Mouse (Mus musculus): Measurements from ENCODE around the gene Ikzf3. TPM values are rescaled to one million over a fixed set of nuclear protein-coding genes. Genes with fewer than 3 reads are reported as not detected.

Gene Ikzf3
- polyA plus RNA-seq, 1 experiment, result not detected

- Histone ChIP-seq H3K4me3 (no peak overlapping the region), H3K36me3 (ENCODE audit: control insufficient read depth, insufficient read depth) (no peaks in the 10 kb centered on the region), H3K27me3 (ENCODE audit: control insufficient read depth, insufficient read depth, insufficient read length) (peaks cover 80% of the 10 kb centered on the region), H3ac (ENCODE audit: control insufficient read depth, insufficient read length) (no peak overlapping the region), H3K79me2 (ENCODE audit: control insufficient read depth, insufficient read depth) (no peaks in the 10 kb centered on the region), H3K4me2 (ENCODE audit: low read depth) (no peak overlapping the region)
- TF ChIP-seq MAX (IDR thresholded peaks at IDR 0.05; ENCODE audit: low read depth) (no peak), TCF3 (IDR thresholded peaks at IDR 0.05; ENCODE audit: insufficient read length, low read depth) (no peak), MYOD1 (IDR thresholded peaks at IDR 0.05; ENCODE audit: control insufficient read depth in 1 of 3, insufficient read length in 2 of 3, low read depth in 2 of 3) (no peak), E2F4 (IDR thresholded peaks at IDR 0.05; ENCODE audit: insufficient read depth) (no peak), TCF12 (IDR thresholded peaks at IDR 0.05; ENCODE audit: insufficient read depth, poor library complexity, severe bottlenecking) (no peak), REST (IDR thresholded peaks at IDR 0.05; ENCODE audit: insufficient read depth, insufficient read length) (no peak)
These were observed 54.3 kb downstream of the Ikzf3 start for GRCm38 (mm10) chr11:98491571-98491970.

- Histone ChIP-seq H3K79me2 (ENCODE audit: control insufficient read depth, insufficient read depth) (no peaks in the 10 kb centered on the region), H3K4me3 (no peak overlapping the region), H3K36me3 (ENCODE audit: control insufficient read depth, insufficient read depth) (no peaks in the 10 kb centered on the region), H3K4me2 (ENCODE audit: low read depth) (no peak overlapping the region), H3ac (ENCODE audit: control insufficient read depth, insufficient read length) (no peak overlapping the region), H3K27me3 (ENCODE audit: control insufficient read depth, insufficient read depth, insufficient read length) (peaks cover 79% of the 10 kb centered on the region)
- TF ChIP-seq E2F4 (IDR thresholded peaks at IDR 0.05; ENCODE audit: insufficient read depth) (no peak), POLR2A (IDR thresholded peaks at IDR 0.05; ENCODE audit: insufficient read length, low read depth) (no peak), TCF3 (IDR thresholded peaks at IDR 0.05; ENCODE audit: insufficient read length, low read depth) (no peak), USF1 (IDR thresholded peaks at IDR 0.05; ENCODE audit: low read depth) (no peak), MYOD1 (IDR thresholded peaks at IDR 0.05; ENCODE audit: control insufficient read depth in 1 of 3, insufficient read length in 2 of 3, low read depth in 2 of 3) (no peak), REST (IDR thresholded peaks at IDR 0.05; ENCODE audit: insufficient read depth, insufficient read length) (no peak), CEBPB (IDR thresholded peaks at IDR 0.05; ENCODE audit: insufficient read depth, poor library complexity, severe bottlenecking) (no peak), MAX (IDR thresholded peaks at IDR 0.05; ENCODE audit: low read depth) (no peak), TCF12 (IDR thresholded peaks at IDR 0.05; ENCODE audit: insufficient read depth, poor library complexity, severe bottlenecking) (no peak), POLR2AphosphoS2 (IDR thresholded peaks at IDR 0.05; ENCODE audit: insufficient read length, low read depth) (no peak), SRF (IDR thresholded peaks at IDR 0.05; ENCODE audit: control insufficient read depth, insufficient read length, low read depth) (no peak), MYOG (IDR thresholded peaks at IDR 0.05; ENCODE audit: control insufficient read depth in 1 of 3, insufficient read depth in 1 of 3, insufficient read length in 2 of 3, low read depth in 2 of 3) (no peak)
These were observed 57.1 kb downstream of the Ikzf3 start for GRCm38 (mm10) chr11:98488540-98489234.

GRCm38 (mm10) chr11:98487526-98488040, 58.2 kb downstream of the Ikzf3 start:
- Histone ChIP-seq H3K4me2 (ENCODE audit: low read depth) (no peak overlapping the region), H3K79me2 (ENCODE audit: control insufficient read depth, insufficient read depth) (no peaks in the 10 kb centered on the region), H3K4me3 (no peak overlapping the region), H3K36me3 (ENCODE audit: control insufficient read depth, insufficient read depth) (no peaks in the 10 kb centered on the region), H3K27me3 (ENCODE audit: control insufficient read depth, insufficient read depth, insufficient read length) (peaks cover 78% of the 10 kb centered on the region), H3ac (ENCODE audit: control insufficient read depth, insufficient read length) (no peak overlapping the region)
- TF ChIP-seq TCF3 (IDR thresholded peaks at IDR 0.05; ENCODE audit: insufficient read length, low read depth) (no peak), TCF12 (IDR thresholded peaks at IDR 0.05; ENCODE audit: insufficient read depth, poor library complexity, severe bottlenecking) (no peak), MAX (IDR thresholded peaks at IDR 0.05; ENCODE audit: low read depth) (no peak), E2F4 (IDR thresholded peaks at IDR 0.05; ENCODE audit: insufficient read depth) (no peak), POLR2AphosphoS2 (IDR thresholded peaks at IDR 0.05; ENCODE audit: insufficient read length, low read depth) (no peak), REST (IDR thresholded peaks at IDR 0.05; ENCODE audit: insufficient read depth, insufficient read length) (no peak), MYOD1 (IDR thresholded peaks at IDR 0.05; ENCODE audit: control insufficient read depth in 1 of 3, insufficient read length in 2 of 3, low read depth in 2 of 3) (no peak), SRF (IDR thresholded peaks at IDR 0.05; ENCODE audit: control insufficient read depth, insufficient read length, low read depth) (no peak), POLR2A (IDR thresholded peaks at IDR 0.05; ENCODE audit: insufficient read length, low read depth) (no peak), USF1 (IDR thresholded peaks at IDR 0.05; ENCODE audit: low read depth) (no peak), CEBPB (IDR thresholded peaks at IDR 0.05; ENCODE audit: insufficient read depth, poor library complexity, severe bottlenecking) (no peak), MYOG (IDR thresholded peaks at IDR 0.05; ENCODE audit: control insufficient read depth in 1 of 3, insufficient read depth in 1 of 3, insufficient read length in 2 of 3, low read depth in 2 of 3) (no peak)

- H3K36me3 ChIP-seq (ENCODE audit: control insufficient read depth, insufficient read depth), result no peaks in the 10 kb centered on the region
- TF ChIP-seq E2F4 (IDR thresholded peaks at IDR 0.05; ENCODE audit: insufficient read depth), result no peak
- TF ChIP-seq TCF3 (IDR thresholded peaks at IDR 0.05; ENCODE audit: insufficient read length, low read depth), result no peak
- no peak for TF ChIP-seq POLR2AphosphoS2 (IDR thresholded peaks at IDR 0.05; ENCODE audit: insufficient read length, low read depth)
- no peak for TF ChIP-seq POLR2A (IDR thresholded peaks at IDR 0.05; ENCODE audit: insufficient read length, low read depth)
- no peak for TF ChIP-seq CEBPB (IDR thresholded peaks at IDR 0.05; ENCODE audit: insufficient read depth, poor library complexity, severe bottlenecking)
- no peak for TF ChIP-seq REST (IDR thresholded peaks at IDR 0.05; ENCODE audit: insufficient read depth, insufficient read length)
- TF ChIP-seq USF1 (IDR thresholded peaks at IDR 0.05; ENCODE audit: low read depth), result no peak
- TF ChIP-seq MAX (IDR thresholded peaks at IDR 0.05; ENCODE audit: low read depth), result no peak
- H3K4me3 ChIP-seq, result no peak overlapping the region
- no peak overlapping the region for H3ac ChIP-seq (ENCODE audit: control insufficient read depth, insufficient read length)
- no peak overlapping the region for H3K4me2 ChIP-seq (ENCODE audit: low read depth)
- H3K79me2 ChIP-seq (ENCODE audit: control insufficient read depth, insufficient read depth), result no peaks in the 10 kb centered on the region
- peaks cover 81% of the 10 kb centered on the region for H3K27me3 ChIP-seq (ENCODE audit: control insufficient read depth, insufficient read depth, insufficient read length)
These were observed 60.1 kb downstream of the Ikzf3 start for GRCm38 (mm10) chr11:98485749-98486148.
